Mouse (Mus musculus): ENCODE data around the gene Adgre5. TPM values are rescaled to one million over a fixed set of nuclear protein-coding genes. Genes with fewer than 3 reads are reported as not detected.

Adgre5 gene
- polyA plus RNA-seq, 1 experiment from 2014 or later: 9.2 TPM

GRCm38 (mm10) chr8:83715031-83715690 is 26.0 kb downstream of the Adgre5 start, which contains the start of gene Ddx39:
Ddx39 (plus strand) TSS chr8:83715177.
- peak; percentile 95 for DNase-seq (ENCODE audit: extremely low spot score, low spot score)
- Histone ChIP-seq H3K9me3 (no peaks in the 10 kb centered on the region), H3K27ac (peak within 1 kb of the TSS; percentile 99), H3K36me3 (replicated peaks) (peaks cover 18% of the 10 kb centered on the region), H3K4me1 (peaks cover 23% of the 10 kb centered on the region), H3K27me3 (ENCODE audit: poor library complexity, severe bottlenecking) (no peaks in the 10 kb centered on the region), H3K4me3 (peak within 1 kb of the TSS; percentile 98)
- WGBS: under 1% methylated on average over 63 of the region's 63 CpGs

- DNase-seq (ENCODE audit: extremely low spot score, low spot score): no peak
- Histone ChIP-seq H3K27ac (peak overlapping the region; percentile 99), H3K9me3 (no peaks in the 10 kb centered on the region), H3K36me3 (replicated peaks) (peaks cover 13% of the 10 kb centered on the region), H3K4me1 (peaks cover 23% of the 10 kb centered on the region), H3K27me3 (ENCODE audit: poor library complexity, severe bottlenecking) (no peaks in the 10 kb centered on the region), H3K4me3 (peak overlapping the region; percentile 98)
- WGBS: 19% methylated on average over 8 of the region's 8 CpGs
Measured at GRCm38 (mm10) chr8:83714676-83715030, 26.5 kb downstream of the Adgre5 start.

GRCm38 (mm10) chr8:83707554-83707953 is 33.6 kb downstream of the Adgre5 start:
- no peak for DNase-seq (ENCODE audit: extremely low spot score, low spot score)
- Histone ChIP-seq H3K9me3 (no peaks in the 10 kb centered on the region), H3K4me1 (no peaks in the 10 kb centered on the region), H3K27me3 (ENCODE audit: poor library complexity, severe bottlenecking) (no peaks in the 10 kb centered on the region), H3K27ac (no peak overlapping the region), H3K36me3 (replicated peaks) (no peaks in the 10 kb centered on the region), H3K4me3 (no peak overlapping the region)
- whole genome bisulfite sequencing: 86% methylated on average over 8 of the region's 8 CpGs

DNA sequence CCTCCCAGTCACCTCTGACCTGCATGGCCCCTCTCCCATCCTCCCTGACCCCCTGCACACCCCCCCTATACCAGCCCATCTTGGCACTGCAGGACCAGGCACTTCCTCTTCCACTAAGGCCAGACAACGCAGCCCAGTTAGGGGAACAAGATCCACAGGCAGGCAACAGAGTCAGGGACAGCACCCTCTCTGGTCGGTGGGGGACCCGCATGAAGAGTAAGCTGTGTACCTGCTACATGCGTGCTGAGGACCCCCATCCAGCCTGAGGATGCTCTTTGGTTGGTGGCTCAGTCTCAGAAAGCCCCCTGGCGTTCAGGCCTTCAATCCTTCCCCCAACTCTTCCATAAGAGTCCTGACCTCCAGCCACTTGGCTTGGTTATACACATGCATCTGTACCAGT is 34.7 kb downstream of the Adgre5 start:
- 0 out of 2 replicates have a peak, but pooled peaks cover 4% of the 10 kb centered on the region for H3K9me3 ChIP-seq
- no peaks in the 10 kb centered on the region for H3K4me1 ChIP-seq
- 66% methylated on average over 5 of the region's 5 CpGs for WGBS
- H3K27ac ChIP-seq: no peak overlapping the region
- H3K27me3 ChIP-seq (ENCODE audit: poor library complexity, severe bottlenecking): no peaks in the 10 kb centered on the region
- H3K4me3 ChIP-seq: no peak overlapping the region
- no peaks in the 10 kb centered on the region for H3K36me3 ChIP-seq (replicated peaks)
- DNase-seq (ENCODE audit: extremely low spot score, low spot score): no peak

DNA sequence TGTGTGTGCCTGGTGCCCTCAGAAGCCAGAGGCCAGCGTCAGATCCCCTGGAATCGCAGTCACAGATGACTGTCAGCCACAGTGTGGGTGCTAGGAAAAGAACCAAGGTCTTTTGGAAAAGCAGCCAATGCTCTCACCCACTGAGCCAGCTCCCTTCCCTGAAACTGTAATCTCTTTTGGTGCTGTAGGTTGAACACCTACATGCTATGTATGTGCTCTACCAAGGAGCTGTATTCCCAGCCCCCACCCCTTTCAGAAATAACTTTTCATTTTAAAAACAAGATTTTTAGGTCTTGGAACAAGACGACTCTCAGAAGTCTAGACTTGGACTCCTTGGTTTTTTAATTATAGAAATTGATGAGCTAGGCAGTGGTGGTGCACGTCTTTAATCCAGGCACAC is 37.7 kb downstream of the Adgre5 start:
- Histone ChIP-seq H3K36me3 (replicated peaks) (no peaks in the 10 kb centered on the region), H3K4me1 (peaks cover 25% of the 10 kb centered on the region), H3K27ac (no peak overlapping the region), H3K27me3 (ENCODE audit: poor library complexity, severe bottlenecking) (no peaks in the 10 kb centered on the region), H3K9me3 (0 out of 2 replicates have a peak, but pooled peaks cover 4% of the 10 kb centered on the region), H3K4me3 (no peak overlapping the region)
- no peak for DNase-seq (ENCODE audit: extremely low spot score, low spot score)
- 90% methylated on average over 4 of the region's 4 CpGs for WGBS

GRCm38 (mm10) chr8:83700423-83701085 is 40.6 kb downstream of the Adgre5 start:
- Histone ChIP-seq H3K36me3 (replicated peaks) (no peaks in the 10 kb centered on the region), H3K27me3 (ENCODE audit: poor library complexity, severe bottlenecking) (no peaks in the 10 kb centered on the region), H3K9me3 (0 out of 2 replicates have a peak, but pooled peaks cover 4% of the 10 kb centered on the region), H3K4me1 (peaks cover 44% of the 10 kb centered on the region), H3K4me3 (no peak overlapping the region), H3K27ac (peak overlapping the region; percentile 63; the same call in 1 of the 2 replicates)
- DNase-seq (ENCODE audit: extremely low spot score, low spot score): no peak
- 79% methylated on average over 9 of the region's 9 CpGs for WGBS

GRCm38 (mm10) chr8:83699566-83699965 is 41.6 kb downstream of the Adgre5 start:
- 42% methylated on average over 9 of the region's 9 CpGs for WGBS
- no peak for DNase-seq (ENCODE audit: extremely low spot score, low spot score)
- Histone ChIP-seq H3K27me3 (ENCODE audit: poor library complexity, severe bottlenecking) (no peaks in the 10 kb centered on the region), H3K36me3 (replicated peaks) (no peaks in the 10 kb centered on the region), H3K9me3 (0 out of 2 replicates have a peak, but pooled peaks cover 4% of the 10 kb centered on the region), H3K4me3 (peak overlapping the region; percentile 92), H3K27ac (peak overlapping the region; percentile 94), H3K4me1 (peaks cover 44% of the 10 kb centered on the region)

DNA sequence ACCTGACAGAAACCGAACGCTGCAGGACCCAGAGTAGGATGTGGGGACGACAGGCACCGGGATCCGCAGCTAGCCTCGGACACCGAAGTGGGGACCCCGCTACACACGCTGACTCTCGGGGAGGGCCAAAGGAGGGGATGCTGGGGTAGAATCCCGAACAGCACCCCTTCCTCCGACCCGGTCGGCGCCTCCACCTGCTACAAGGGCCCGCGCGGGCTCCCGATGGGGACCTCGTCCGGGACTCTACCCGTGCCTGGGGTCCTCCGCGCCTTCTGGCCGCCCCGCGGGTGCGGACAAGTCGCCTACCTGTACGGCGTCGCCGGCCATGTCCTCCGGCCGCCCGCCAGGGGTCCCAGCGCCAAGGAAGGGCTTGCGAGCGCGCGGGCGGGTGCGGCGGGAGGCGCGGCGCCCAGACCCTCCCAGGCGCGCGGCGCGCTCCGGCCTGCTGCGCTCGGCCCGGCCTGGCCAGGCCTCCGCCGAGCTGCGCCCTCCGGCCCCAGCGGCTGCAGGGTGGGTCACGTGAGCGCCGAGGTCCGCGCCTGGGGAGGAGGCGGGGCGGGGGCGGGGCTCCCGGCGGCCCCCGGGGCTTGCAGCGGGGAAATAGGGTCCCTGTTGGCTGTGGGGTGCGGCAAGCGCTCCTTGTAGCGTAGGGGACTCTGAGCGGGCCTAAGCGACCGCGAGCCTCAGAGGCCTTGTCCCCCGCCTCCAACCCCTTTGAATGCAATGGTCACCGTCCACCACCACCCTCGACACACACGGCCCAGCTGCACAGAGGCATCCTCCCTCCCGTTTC is 42.3 kb downstream of the Adgre5 start, which contains the start of gene Pkn1:
TSS of gene Pkn1 (minus strand) at position 519 of the 793 bp plus-strand sequence.
- H3K36me3 ChIP-seq (replicated peaks): no peaks in the 10 kb centered on the region
- DNase-seq (ENCODE audit: extremely low spot score, low spot score): peak; percentile 79
- H3K27me3 ChIP-seq (ENCODE audit: poor library complexity, severe bottlenecking): no peaks in the 10 kb centered on the region
- WGBS: under 1% methylated on average over 85 of the region's 85 CpGs
- 0 out of 2 replicates have a peak, but pooled peaks cover 4% of the 10 kb centered on the region for H3K9me3 ChIP-seq
- peak within 1 kb of the TSS; percentile 92 for H3K4me3 ChIP-seq
- peaks cover 44% of the 10 kb centered on the region for H3K4me1 ChIP-seq
- H3K27ac ChIP-seq: peak within 1 kb of the TSS; percentile 94

DNA sequence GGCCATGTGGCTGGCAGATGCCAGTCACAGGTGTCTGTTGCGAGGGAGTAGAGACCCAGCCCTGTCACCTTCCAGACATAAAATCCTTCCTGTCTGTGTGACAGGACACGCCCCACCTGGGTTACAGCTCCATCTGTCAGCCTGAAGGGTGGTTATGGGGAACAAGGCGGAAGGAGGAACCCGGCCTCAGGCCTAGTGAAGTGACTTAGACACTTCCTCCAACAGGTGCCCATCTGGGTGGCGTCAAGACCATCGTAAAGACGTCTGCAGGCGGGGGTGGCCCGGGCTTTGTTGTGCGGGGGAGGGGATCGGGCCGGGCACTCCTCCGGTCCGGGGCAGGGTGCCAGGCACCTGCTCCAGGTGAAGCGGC is 42.9 kb downstream of the Adgre5 start:
- Histone ChIP-seq H3K4me1 (peaks cover 44% of the 10 kb centered on the region), H3K4me3 (peak overlapping the region; percentile 92), H3K36me3 (replicated peaks) (no peaks in the 10 kb centered on the region), H3K9me3 (0 out of 2 replicates have a peak, but pooled peaks cover 4% of the 10 kb centered on the region), H3K27ac (peak overlapping the region; percentile 94), H3K27me3 (ENCODE audit: poor library complexity, severe bottlenecking) (no peaks in the 10 kb centered on the region)
- DNase-seq (ENCODE audit: extremely low spot score, low spot score): peak; percentile 23
- WGBS: 7% methylated on average over 15 of the region's 15 CpGs

- Histone ChIP-seq H3K36me3 (replicated peaks) (peaks cover 3% of the 10 kb centered on the region), H3K4me1 (peaks cover 44% of the 10 kb centered on the region), H3K27me3 (ENCODE audit: poor library complexity, severe bottlenecking) (no peaks in the 10 kb centered on the region), H3K9me3 (0 out of 2 replicates have a peak, but pooled peaks cover 4% of the 10 kb centered on the region), H3K27ac (peak overlapping the region; percentile 94), H3K4me3 (peak overlapping the region; percentile 92)
- DNase-seq (ENCODE audit: extremely low spot score, low spot score): no peak
- WGBS: 66% methylated on average over 19 of the region's 19 CpGs
Measured at GRCm38 (mm10) chr8:83697374-83698220, 43.5 kb downstream of the Adgre5 start.

- no peaks in the 10 kb centered on the region for H3K9me3 ChIP-seq
- no peak overlapping the region for H3K4me3 ChIP-seq
- H3K27me3 ChIP-seq (ENCODE audit: poor library complexity, severe bottlenecking): no peaks in the 10 kb centered on the region
- H3K4me1 ChIP-seq: peaks cover 39% of the 10 kb centered on the region
- WGBS: 91% methylated on average over 16 of the region's 17 CpGs
- H3K27ac ChIP-seq: no peak overlapping the region
- DNase-seq (ENCODE audit: extremely low spot score, low spot score): no peak
- H3K36me3 ChIP-seq (replicated peaks): peaks cover 23% of the 10 kb centered on the region
Measured at GRCm38 (mm10) chr8:83695351-83696106, 45.6 kb downstream of the Adgre5 start.

All from forebrain, embryonic 10.5 days (tissue).